Mouse (Mus musculus) myocyte (in vitro differentiated cells): ENCODE measurements around the gene Moxd1.

Source experiments
- E2F4 ChIP-seq: IDR thresholded peaks from one replicate; pipeline ENCODE4 v1.6.1; 2011; ENCODE audit warnings: mild to moderate bottlenecking, control low read depth, moderate library complexity; ENCODE audit not compliant: insufficient read depth
- MYOD1 ChIP-seq, 3 experiments: IDR thresholded peaks; one replicate each; pipeline ENCODE4 v1.6.1; 2011; ENCODE audit warnings: control low read depth in 2 of 3, low read depth in 2 of 3, mild to moderate bottlenecking in 2 of 3, moderate library complexity in 1 of 3; ENCODE audit not compliant: insufficient read length in 2 of 3, control insufficient read depth in 1 of 3
- POLR2A ChIP-seq: IDR thresholded peaks from one replicate; pipeline ENCODE4 v1.6.1; 2011; ENCODE audit warnings: low read depth, mild to moderate bottlenecking, control low read depth, moderate library complexity; ENCODE audit not compliant: insufficient read length
- POLR2AphosphoS2 ChIP-seq: IDR thresholded peaks from one replicate; pipeline ENCODE4 v1.6.1; 2011; ENCODE audit warnings: low read depth, control low read depth; ENCODE audit not compliant: insufficient read length
- SRF ChIP-seq: IDR thresholded peaks from one replicate; pipeline ENCODE4 v1.6.1; 2011; ENCODE audit warnings: low read depth; ENCODE audit not compliant: control insufficient read depth, insufficient read length
- TCF3 ChIP-seq: IDR thresholded peaks from one replicate; pipeline ENCODE4 v1.6.1; 2011; ENCODE audit warnings: low read depth, control low read depth; ENCODE audit not compliant: insufficient read length
- USF1 ChIP-seq: IDR thresholded peaks from one replicate; pipeline ENCODE4 v1.6.1; 2011; ENCODE audit warnings: low read depth, mild to moderate bottlenecking, control low read depth, moderate library complexity

GRCm38 (mm10) chr10:24200099-24200498 is 23.2 kb upstream of the Moxd1 start:
- TF ChIP-seq USF1 (no peak), POLR2A (no peak), POLR2AphosphoS2 (no peak), SRF (no peak), E2F4 (no peak), MYOD1 (IDR thresholded peaks at IDR 0.05; ENCODE audit: control insufficient read depth in 1 of 3, insufficient read length in 2 of 3, low read depth in 2 of 3) (no peak), TCF3 (no peak)
